Mouse (Mus musculus) liver, embryonic 12.5 days (tissue): ENCODE measurements around the gene Tunar. TPM values are rescaled to one million over a fixed set of nuclear protein-coding genes. Genes with fewer than 3 reads are reported as not detected.

Source experiments
- ATAC-seq: fragments of 200-750 bp; cut with Nextera tagmentation; 2 replicates; pipeline ENCODE4 v1.8.0; 2017; ENCODE audit warnings: moderate number of reproducible peaks, mild to moderate bottlenecking, moderate library complexity
- H3K27ac ChIP-seq: fragments of 300-500 bp; sonication (generic); 2 replicates; pipeline ENCODE4 v1.5.1; 2016; ENCODE audit warnings: mild to moderate bottlenecking
- H3K27me3 ChIP-seq: fragments of 300-500 bp; sonication (generic); replicated peaks from 2 replicates; pipeline ENCODE4 v1.6.1; 2016; ENCODE audit warnings: mild to moderate bottlenecking, moderate library complexity
- H3K36me3 ChIP-seq: fragments of 300-500 bp; sonication (generic); 2 replicates; pipeline ENCODE4 v1.6.1; 2016; ENCODE audit warnings: mild to moderate bottlenecking, moderate library complexity
- H3K4me1 ChIP-seq: fragments of 300-500 bp; sonication (generic); 2 replicates; pipeline ENCODE4 v1.6.1; 2016
- H3K4me2 ChIP-seq: fragments of 300-500 bp; sonication (generic); 2 replicates; pipeline ENCODE4 v1.6.1; 2016; ENCODE audit warnings: mild to moderate bottlenecking, moderate library complexity
- H3K4me3 ChIP-seq: fragments of 300-500 bp; sonication (generic); 2 replicates; pipeline ENCODE4 v1.5.1; 2016; ENCODE audit warnings: mild to moderate bottlenecking, moderate library complexity
- H3K9ac ChIP-seq: fragments of 300-500 bp; sonication (generic); 2 replicates; pipeline ENCODE4 v1.6.1; 2016; ENCODE audit warnings: mild to moderate bottlenecking, moderate library complexity
- H3K9me3 ChIP-seq: fragments of 300-500 bp; sonication (generic); replicated peaks from 2 replicates; pipeline ENCODE4 v1.6.1; 2016; ENCODE audit warnings: mild to moderate bottlenecking, moderate library complexity
- WGBS: fragments of 180-500 bp; shearing (Covaris S2); methylation state at CpG from one replicate; pipeline ENCODE4 v1.1.7; 2016; ENCODE audit not compliant: insufficient replicate concordance; 5-methylcytosine and 5-hydroxymethylcytosine counted together
- polyA plus RNA-seq: library from polyadenylated mRNA; unstranded; fragments of >200 nt; fragmentation: Nextera tagmentation; extraction: Ambion mirVana; gene quantifications from 2 replicates; pipeline ENCODE4 v1.2.1, GENCODE M21; 2016

The Tunar gene
- polyA plus RNA-seq, 1 experiment from 2014 or later, result not detected

GRCm38 (mm10) chr12:105346861-105347260, 13.2 kb downstream of the Tunar start:
- H3K27ac ChIP-seq, result no peak overlapping the region
- no peak for ATAC-seq
- 46% methylated on average over 4 of the region's 4 CpGs for WGBS
- no peaks in the 10 kb centered on the region for H3K9me3 ChIP-seq
- no peaks in the 10 kb centered on the region for H3K36me3 ChIP-seq
- H3K4me3 ChIP-seq, result no peak overlapping the region
- no peak overlapping the region for H3K9ac ChIP-seq
- H3K4me2 ChIP-seq, result no peak overlapping the region
- H3K4me1 ChIP-seq, result no peaks in the 10 kb centered on the region
- no peaks in the 10 kb centered on the region for H3K27me3 ChIP-seq

- no peaks in the 10 kb centered on the region for H3K9me3 ChIP-seq
- WGBS, result 67% methylated on average over 13 of the region's 13 CpGs
- H3K4me1 ChIP-seq, result no peaks in the 10 kb centered on the region
- H3K4me3 ChIP-seq, result no peak overlapping the region
- no peak for ATAC-seq
- H3K4me2 ChIP-seq, result no peak overlapping the region
- no peaks in the 10 kb centered on the region for H3K36me3 ChIP-seq
- no peak overlapping the region for H3K9ac ChIP-seq
- H3K27ac ChIP-seq, result no peak overlapping the region
- H3K27me3 ChIP-seq, result no peaks in the 10 kb centered on the region
Measured at GRCm38 (mm10) chr12:105347261-105347660, 13.6 kb downstream of the Tunar start.

DNA sequence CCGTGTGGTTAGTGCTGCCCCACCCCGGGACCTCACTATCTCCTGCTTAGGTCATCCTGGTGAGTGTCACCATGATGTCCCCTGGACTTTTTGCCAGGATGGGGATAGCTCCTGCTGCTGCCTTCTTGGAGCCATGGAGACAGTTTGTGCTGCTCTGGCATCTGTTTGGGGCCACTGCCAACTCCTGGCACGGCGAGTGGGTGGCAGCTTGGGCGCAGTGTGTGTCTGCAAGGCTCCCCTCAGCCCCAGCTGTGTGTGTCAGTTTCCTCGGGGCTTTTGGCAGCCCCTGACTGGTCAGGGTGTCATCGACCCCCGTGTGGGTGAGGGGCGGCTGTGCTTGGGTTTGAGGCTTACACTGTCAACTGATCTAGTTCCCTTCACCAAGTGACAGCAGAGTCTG, 20.6 kb downstream of the Tunar start:
- no peak for ATAC-seq
- no peak overlapping the region for H3K4me2 ChIP-seq
- WGBS, result 58% methylated on average over 9 of the region's 9 CpGs
- H3K4me3 ChIP-seq, result no peak overlapping the region
- H3K27me3 ChIP-seq, result no peaks in the 10 kb centered on the region
- H3K36me3 ChIP-seq, result no peaks in the 10 kb centered on the region
- H3K9ac ChIP-seq, result no peak overlapping the region
- H3K9me3 ChIP-seq, result no peaks in the 10 kb centered on the region
- no peaks in the 10 kb centered on the region for H3K4me1 ChIP-seq
- no peak overlapping the region for H3K27ac ChIP-seq

DNA sequence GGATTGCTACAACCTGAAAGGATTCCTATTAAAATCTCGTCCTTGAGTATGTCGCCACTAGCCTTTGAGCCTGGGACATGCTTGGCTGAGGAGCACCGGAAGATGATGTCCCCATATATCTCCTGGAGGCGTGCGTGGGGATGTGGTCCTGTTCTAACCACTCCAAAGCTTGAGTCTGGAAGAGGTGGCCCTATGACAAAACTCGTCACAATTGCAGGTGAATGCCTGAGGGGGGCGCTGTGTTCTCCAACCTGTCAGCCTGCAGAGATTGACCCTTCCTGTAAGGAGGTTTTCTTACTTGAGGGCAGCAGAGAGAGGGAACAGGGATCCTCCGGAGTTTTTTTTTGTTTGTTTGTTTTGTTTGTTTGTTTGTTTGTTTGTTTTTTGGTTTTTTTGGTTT, 21.1 kb downstream of the Tunar start:
- no peaks in the 10 kb centered on the region for H3K27me3 ChIP-seq
- no peaks in the 10 kb centered on the region for H3K36me3 ChIP-seq
- no peak overlapping the region for H3K9ac ChIP-seq
- H3K4me3 ChIP-seq, result no peak overlapping the region
- no peak for ATAC-seq
- WGBS, result 64% methylated on average over 8 of the region's 8 CpGs
- H3K27ac ChIP-seq, result no peak overlapping the region
- H3K9me3 ChIP-seq, result no peaks in the 10 kb centered on the region
- no peaks in the 10 kb centered on the region for H3K4me1 ChIP-seq
- H3K4me2 ChIP-seq, result no peak overlapping the region

- H3K27ac ChIP-seq, result no peak overlapping the region
- no peak for ATAC-seq
Measured at GRCm38 (mm10) chr12:105356781-105357180, 23.1 kb downstream of the Tunar start.

GRCm38 (mm10) chr12:105363648-105364047, 30.0 kb downstream of the Tunar start:
- Histone ChIP-seq H3K4me1 (no peaks in the 10 kb centered on the region), H3K36me3 (no peaks in the 10 kb centered on the region), H3K4me2 (no peak overlapping the region), H3K9me3 (no peaks in the 10 kb centered on the region), H3K27ac (no peak overlapping the region), H3K27me3 (no peaks in the 10 kb centered on the region; the same call in 1 of the 2 replicates), H3K4me3 (no peak overlapping the region), H3K9ac (no peak overlapping the region)
- WGBS, result 80% methylated on average over 2 of the region's 2 CpGs
- ATAC-seq, result no peak

More at GRCm38 (mm10) chr12:105356781-105357180, 23.1 kb downstream of the Tunar start:
- Histone ChIP-seq H3K36me3 (no peaks in the 10 kb centered on the region), H3K4me3 (no peak overlapping the region), H3K9me3 (no peaks in the 10 kb centered on the region), H3K4me2 (no peak overlapping the region), H3K4me1 (no peaks in the 10 kb centered on the region), H3K27me3 (no peaks in the 10 kb centered on the region), H3K9ac (no peak overlapping the region)
- 78% methylated on average over 13 of the region's 13 CpGs for WGBS

GRCm38 (mm10) chr12:105374564-105374963, 40.9 kb downstream of the Tunar start:
- ATAC-seq, result no peak
- 66% methylated on average over 8 of the region's 8 CpGs for WGBS
- H3K27ac ChIP-seq, result no peak overlapping the region

DNA sequence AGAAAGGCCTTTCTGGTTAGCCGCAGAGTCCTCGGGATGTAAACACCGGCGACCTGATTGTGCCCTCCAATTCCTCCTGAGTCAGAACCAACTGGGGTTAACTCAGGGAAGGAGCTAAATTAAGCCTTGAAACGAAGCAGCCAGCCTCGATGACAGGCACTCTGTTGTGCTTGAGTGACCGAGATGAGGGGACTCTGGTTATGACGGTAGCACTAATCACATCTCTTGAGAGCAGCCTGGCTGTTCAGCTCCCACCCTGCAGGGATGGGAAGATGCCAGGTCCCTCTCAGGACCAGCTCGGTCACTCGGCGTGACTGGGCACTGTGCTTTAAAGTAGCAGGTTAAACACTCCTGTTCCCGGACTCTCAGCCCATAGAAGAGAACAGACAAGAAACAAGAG, 43.3 kb downstream of the Tunar start:
- WGBS, result 64% methylated on average over 12 of the region's 12 CpGs
- Histone ChIP-seq H3K27me3 (no peaks in the 10 kb centered on the region), H3K4me3 (no peak overlapping the region), H3K4me2 (no peak overlapping the region), H3K9ac (no peak overlapping the region), H3K36me3 (no peaks in the 10 kb centered on the region), H3K9me3 (no peaks in the 10 kb centered on the region), H3K27ac (no peak overlapping the region), H3K4me1 (no peaks in the 10 kb centered on the region)
- ATAC-seq, result no peak

More at GRCm38 (mm10) chr12:105374564-105374963, 40.9 kb downstream of the Tunar start:
- no peak overlapping the region for H3K4me3 ChIP-seq
- no peaks in the 10 kb centered on the region for H3K27me3 ChIP-seq
- H3K9me3 ChIP-seq, result no peaks in the 10 kb centered on the region
- H3K9ac ChIP-seq, result no peak overlapping the region
- H3K4me1 ChIP-seq, result no peaks in the 10 kb centered on the region
- H3K36me3 ChIP-seq, result no peaks in the 10 kb centered on the region
- H3K4me2 ChIP-seq, result no peak overlapping the region

DNA sequence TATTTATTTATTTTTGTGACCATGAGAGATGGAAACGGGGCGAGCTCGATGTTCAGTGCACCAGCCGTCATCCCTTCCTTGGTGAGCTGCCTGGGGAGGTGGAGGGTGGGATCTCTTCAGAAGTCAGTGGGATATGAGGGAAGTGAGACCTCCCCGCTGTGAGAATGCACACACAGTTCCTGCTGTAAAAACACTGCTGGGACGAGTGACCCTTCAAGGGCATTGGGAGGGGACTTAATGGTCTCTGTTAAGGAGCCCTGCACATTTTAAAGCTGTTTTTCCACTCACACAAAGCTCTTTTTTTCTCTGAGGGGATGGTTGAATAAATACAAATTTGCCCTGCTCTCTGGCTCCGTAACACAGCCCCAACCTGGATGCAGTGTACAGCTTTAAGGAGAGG, 49.1 kb downstream of the Tunar start:
- no peak overlapping the region for H3K9ac ChIP-seq
- no peak for ATAC-seq
- no peaks in the 10 kb centered on the region for H3K27me3 ChIP-seq
- WGBS, result 49% methylated on average over 7 of the region's 7 CpGs
- no peak overlapping the region for H3K4me2 ChIP-seq
- no peak overlapping the region for H3K4me3 ChIP-seq
- no peaks in the 10 kb centered on the region for H3K36me3 ChIP-seq
- no peaks in the 10 kb centered on the region for H3K9me3 ChIP-seq
- H3K27ac ChIP-seq, result no peak overlapping the region
- no peaks in the 10 kb centered on the region for H3K4me1 ChIP-seq

DNA sequence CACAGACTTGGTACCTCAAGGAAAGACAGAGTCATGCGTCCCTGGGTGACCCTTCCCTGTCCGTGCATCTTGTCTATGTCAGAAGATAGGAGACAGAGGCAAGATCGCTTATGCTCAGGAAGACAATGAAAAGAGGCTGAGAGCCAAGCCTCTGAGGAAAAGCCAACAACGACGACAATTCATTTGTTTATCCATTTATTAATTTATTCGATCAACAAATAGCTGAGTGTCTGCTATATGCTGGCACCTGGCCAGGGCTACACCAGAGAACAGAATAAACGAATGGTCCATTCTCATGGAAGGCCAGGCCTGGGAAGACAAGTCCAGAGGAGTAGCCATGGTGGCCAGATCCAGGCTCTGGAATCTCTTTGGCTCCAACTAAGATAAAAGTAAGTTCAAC, 61.0 kb downstream of the Tunar start:
- 76% methylated on average over 7 of the region's 7 CpGs for WGBS
- Histone ChIP-seq H3K9ac (no peak overlapping the region), H3K9me3 (no peaks in the 10 kb centered on the region), H3K4me3 (no peak overlapping the region), H3K36me3 (no peaks in the 10 kb centered on the region), H3K4me2 (no peak overlapping the region), H3K4me1 (no peaks in the 10 kb centered on the region), H3K27me3 (no peaks in the 10 kb centered on the region), H3K27ac (no peak overlapping the region)
- ATAC-seq, result no peak

GRCm38 (mm10) chr12:105398172-105398571, 64.5 kb downstream of the Tunar start:
- no peak overlapping the region for H3K27ac ChIP-seq
- H3K9me3 ChIP-seq, result no peaks in the 10 kb centered on the region
- no peaks in the 10 kb centered on the region for H3K27me3 ChIP-seq
- ATAC-seq, result no peak
- no peaks in the 10 kb centered on the region for H3K4me1 ChIP-seq
- H3K4me3 ChIP-seq, result no peak overlapping the region
- no peak overlapping the region for H3K9ac ChIP-seq
- H3K4me2 ChIP-seq, result no peak overlapping the region
- 53% methylated on average over 5 of the region's 5 CpGs for WGBS
- no peaks in the 10 kb centered on the region for H3K36me3 ChIP-seq

DNA sequence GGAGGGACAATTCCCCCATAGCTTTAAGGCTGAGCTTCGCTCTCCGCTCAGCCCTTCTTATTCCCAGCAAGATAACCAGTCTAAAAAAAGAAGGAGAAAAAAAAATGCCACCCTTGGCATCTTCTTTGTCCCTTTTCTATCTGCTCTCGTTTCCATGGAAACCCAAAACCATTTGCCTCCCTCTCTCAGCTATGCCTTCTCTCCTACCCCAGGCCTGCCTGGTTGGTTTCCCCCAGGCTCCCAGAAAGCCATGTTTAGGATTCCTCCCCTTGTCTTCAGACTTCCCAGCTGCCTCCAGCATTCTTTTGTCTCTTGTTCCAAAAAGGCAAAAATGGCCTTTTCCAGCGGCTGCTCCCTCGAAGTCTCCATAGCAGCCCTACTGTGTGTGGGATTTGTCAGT, 70.1 kb downstream of the Tunar start:
- no peak overlapping the region for H3K4me2 ChIP-seq
- no peak overlapping the region for H3K9ac ChIP-seq
- no peaks in the 10 kb centered on the region for H3K9me3 ChIP-seq
- no peaks in the 10 kb centered on the region for H3K4me1 ChIP-seq
- H3K27ac ChIP-seq, result no peak overlapping the region
- no peak for ATAC-seq
- 63% methylated on average over 5 of the region's 5 CpGs for WGBS
- no peak overlapping the region for H3K4me3 ChIP-seq
- no peaks in the 10 kb centered on the region for H3K27me3 ChIP-seq
- H3K36me3 ChIP-seq, result no peaks in the 10 kb centered on the region

DNA sequence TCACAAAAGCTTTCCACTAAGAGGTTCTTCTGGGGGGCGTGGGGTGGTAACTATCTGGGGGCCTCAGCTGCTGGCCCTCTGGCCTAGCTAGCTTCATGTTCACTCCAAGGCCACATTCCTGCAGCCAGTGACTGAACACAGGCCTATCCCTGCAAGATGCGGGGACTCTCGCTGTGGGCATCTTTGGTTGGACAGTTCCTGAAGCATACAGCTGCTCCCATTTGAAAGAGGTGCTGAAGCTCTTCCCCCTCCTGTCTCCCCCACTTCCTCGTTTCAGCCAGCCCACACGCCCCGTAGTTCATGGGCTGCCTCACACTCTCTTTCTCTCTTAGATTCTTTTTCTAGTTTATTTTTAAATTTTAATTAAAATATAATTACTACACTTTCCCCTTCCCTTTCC, 72.3 kb downstream of the Tunar start:
- Histone ChIP-seq H3K4me2 (no peak overlapping the region), H3K27me3 (no peaks in the 10 kb centered on the region), H3K27ac (no peak overlapping the region), H3K36me3 (no peaks in the 10 kb centered on the region), H3K4me1 (no peaks in the 10 kb centered on the region), H3K9ac (no peak overlapping the region), H3K4me3 (no peak overlapping the region), H3K9me3 (no peaks in the 10 kb centered on the region)
- WGBS, result 47% methylated on average over 6 of the region's 6 CpGs
- ATAC-seq, result no peak
